Mouse (Mus musculus) urinary bladder, postnatal 25 days (tissue): Measurements from ENCODE around the gene Olfr1161.
"Not testable (repeated sequence)": the region's sequence is repeated elsewhere in the genome, so short reads cannot be mapped to it uniquely, and the experiment has no call there.

Experiments used
- DNase-seq: peaks from one replicate; pipeline ENCODE4 v3.0.0; 2022; ENCODE audit warnings: low spot score

Gene Olfr1161

GRCm38 (mm10) chr2:88022474-88022873 is at the start of gene Olfr1161:
Gene Olfr1161, plus strand, starts transcription at chr2:88022774.
- not testable (repeated sequence) for DNase-seq

- DNase-seq: no peak
These were observed 48.0 kb upstream of the Olfr1161 start, which contains the start of gene Olfr74 for GRCm38 (mm10) chr2:87974563-87974962. Gene Olfr74, minus strand, starts transcription at chr2:87974663.

- no peak for DNase-seq
These were observed 32.8 kb upstream of the Olfr1161 start, which contains the start of gene Olfr1158 for GRCm38 (mm10) chr2:87989813-87990212. Gene Olfr1158, plus strand, starts transcription at chr2:87990113.

GRCm38 (mm10) chr2:88007515-88008318 is 14.9 kb upstream of the Olfr1161 start, which contains the start of gene Olfr1160:
Gene Olfr1160, minus strand, starts transcription at chr2:88008268.
- no peak for DNase-seq

GRCm38 (mm10) chr2:88037599-88037998 is 15.0 kb downstream of the Olfr1161 start, which contains the start of gene Olfr73:
Gene Olfr73, minus strand, starts transcription at chr2:88037699.
- no peak for DNase-seq

- DNase-seq: no peak
These were observed 28.5 kb downstream of the Olfr1161 start, which contains the start of gene Olfr1162 for GRCm38 (mm10) chr2:88051029-88051428. Gene Olfr1162, minus strand, starts transcription at chr2:88051129.

- no peak for DNase-seq
These were observed 41.0 kb downstream of the Olfr1161 start for GRCm38 (mm10) chr2:88063587-88063986.

- no peak for DNase-seq
These were observed 49.2 kb downstream of the Olfr1161 start, which contains the start of gene Olfr1163 for GRCm38 (mm10) chr2:88071730-88072129. Gene Olfr1163, minus strand, starts transcription at chr2:88071830.
